Mouse (Mus musculus) fat pad, adult 2 months (tissue): ENCODE measurements around the gene AC124108.1.

Experiments
- DNase-seq: peaks from one replicate; pipeline ENCODE4 v3.0.0-alpha.2; 2011; ENCODE audit warnings: low read depth, low spot score; ENCODE audit errors: extremely low read depth

AC124108.1 gene

DNA sequence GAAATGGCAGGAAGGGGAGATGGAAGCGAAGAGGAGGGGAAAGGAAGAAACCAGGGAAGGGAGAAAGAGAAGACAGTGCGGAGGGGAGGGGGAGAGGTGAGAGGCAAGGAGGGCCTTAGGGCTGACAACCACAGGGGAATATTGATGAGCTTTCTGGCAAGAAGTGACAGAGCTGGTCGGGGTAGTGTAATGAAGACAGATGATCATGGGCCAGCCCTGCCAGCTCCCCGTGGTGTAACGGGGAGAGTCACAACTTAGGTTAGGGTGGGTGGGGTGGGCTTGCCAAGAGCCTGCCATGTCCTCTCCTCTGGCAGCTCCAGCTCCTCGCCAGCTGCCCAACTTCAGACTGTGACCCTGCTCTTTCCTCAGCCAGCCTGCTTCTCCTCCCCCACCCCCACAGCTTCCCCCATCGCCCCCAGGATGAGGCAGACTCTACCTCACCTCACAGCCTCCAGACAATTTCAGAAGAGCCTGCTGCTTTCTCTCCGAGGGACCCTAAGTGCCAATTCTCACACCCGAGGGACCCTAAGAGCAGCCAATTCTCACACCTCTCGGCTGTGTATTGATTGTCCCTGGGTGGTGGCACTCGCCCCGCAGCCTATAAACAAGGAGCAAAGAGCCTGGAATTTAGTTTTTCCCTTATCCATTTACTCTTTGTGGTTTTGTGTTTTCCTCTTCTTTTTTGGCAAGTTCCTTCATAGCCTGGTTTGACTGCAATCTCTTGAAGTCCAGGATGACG is 26.3 kb upstream of the AC124108.1 start:
- DNase-seq, result no peak

GRCm38 (mm10) chr1:132165859-132166258 is 25.4 kb upstream of the AC124108.1 start:
- no peak for DNase-seq

GRCm38 (mm10) chr1:132168115-132168767 is 23.0 kb upstream of the AC124108.1 start:
- no peak for DNase-seq

DNA sequence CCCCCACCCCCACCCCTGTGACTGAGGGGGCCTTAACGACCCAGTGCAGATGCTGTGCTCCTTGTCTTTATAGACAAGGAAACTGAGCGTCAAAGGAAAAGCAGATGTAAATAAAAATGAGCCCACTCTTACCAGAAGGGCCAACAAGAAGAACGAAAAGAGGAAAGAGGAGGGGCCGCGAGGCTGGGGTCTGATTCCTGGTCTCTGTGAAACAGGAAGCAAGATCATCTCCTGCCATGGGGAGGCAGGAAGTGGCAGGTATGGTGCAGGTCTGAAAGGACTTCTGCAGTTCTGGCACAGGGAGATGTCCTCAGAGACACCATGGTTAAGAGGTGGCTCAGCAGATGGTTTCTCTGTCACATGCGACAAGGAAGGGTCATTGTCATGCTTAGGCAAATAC is 20.6 kb upstream of the AC124108.1 start:
- no peak for DNase-seq

DNA sequence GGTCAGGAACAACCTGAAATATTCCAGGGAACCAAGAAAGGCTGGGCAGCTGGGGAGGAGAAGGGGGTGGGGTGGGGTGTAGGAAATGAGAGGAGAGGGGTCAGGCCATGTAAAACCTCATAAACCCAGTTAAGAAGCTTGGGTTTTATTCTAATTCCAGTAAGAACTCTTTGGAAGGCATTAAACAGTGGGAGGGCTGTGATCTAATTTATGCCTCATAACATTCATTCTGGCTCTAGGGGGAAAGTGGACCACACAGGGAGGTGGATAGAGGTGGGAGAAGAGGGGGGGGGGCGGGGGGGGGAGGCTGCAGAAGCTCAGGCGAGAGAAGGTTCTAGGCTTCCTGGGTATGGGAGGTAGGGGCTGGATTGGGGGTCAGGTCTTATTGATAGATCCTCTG is 19.6 kb upstream of the AC124108.1 start:
- no peak for DNase-seq

DNA sequence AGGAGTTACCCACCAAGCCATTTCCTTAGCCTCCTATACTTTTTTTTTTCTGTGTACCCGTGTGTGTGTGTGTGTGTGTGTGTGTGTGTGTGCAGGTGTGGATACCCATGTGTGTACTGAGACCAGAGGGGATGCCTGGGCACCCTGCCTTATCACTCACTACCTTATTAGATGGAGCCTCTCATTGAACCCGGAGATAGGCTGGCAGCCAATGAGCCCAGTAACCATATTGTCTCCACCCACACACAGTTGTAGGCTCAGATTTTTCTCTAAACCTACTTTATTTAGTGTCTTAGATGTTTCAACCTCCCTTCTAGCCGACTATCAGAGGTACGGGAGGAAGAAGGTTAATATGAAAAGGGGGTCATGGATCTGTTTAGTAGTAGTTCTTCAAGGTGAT is 5.0 kb upstream of the AC124108.1 start:
- no peak for DNase-seq

DNA sequence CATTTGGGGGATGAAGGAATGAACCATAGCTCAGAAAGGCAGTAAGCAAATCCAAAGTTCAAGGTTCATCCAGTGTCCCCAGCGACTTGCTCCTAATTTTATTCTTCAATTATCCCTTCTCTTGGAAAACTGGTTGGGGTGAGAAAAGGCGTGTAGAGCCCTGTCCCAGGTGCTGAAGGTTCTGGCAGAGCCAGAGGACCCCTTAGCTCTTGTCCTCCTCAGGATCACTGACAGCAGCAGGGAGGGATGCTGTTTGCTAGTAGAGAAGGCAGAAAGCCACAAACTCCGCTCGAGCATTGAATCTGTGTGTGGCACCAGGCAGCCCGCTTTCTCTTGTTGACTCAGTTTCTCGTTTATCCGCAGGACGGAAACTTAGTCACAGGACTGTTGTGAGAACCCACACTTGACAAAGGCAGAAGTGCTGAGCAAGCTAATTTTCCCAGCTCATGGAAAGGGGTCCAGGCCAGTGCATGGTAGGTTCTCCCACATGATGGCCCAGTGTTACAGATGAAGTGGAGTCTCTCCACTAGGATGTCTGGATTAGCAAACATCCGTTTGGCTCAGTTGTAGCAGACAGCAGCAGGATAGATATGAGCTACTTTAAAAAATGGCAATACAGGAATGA is 2.7 kb upstream of the AC124108.1 start:
- no peak for DNase-seq

- no peak for DNase-seq
Measured at GRCm38 (mm10) chr1:132189231-132189630, 2.0 kb upstream of the AC124108.1 start.

DNA sequence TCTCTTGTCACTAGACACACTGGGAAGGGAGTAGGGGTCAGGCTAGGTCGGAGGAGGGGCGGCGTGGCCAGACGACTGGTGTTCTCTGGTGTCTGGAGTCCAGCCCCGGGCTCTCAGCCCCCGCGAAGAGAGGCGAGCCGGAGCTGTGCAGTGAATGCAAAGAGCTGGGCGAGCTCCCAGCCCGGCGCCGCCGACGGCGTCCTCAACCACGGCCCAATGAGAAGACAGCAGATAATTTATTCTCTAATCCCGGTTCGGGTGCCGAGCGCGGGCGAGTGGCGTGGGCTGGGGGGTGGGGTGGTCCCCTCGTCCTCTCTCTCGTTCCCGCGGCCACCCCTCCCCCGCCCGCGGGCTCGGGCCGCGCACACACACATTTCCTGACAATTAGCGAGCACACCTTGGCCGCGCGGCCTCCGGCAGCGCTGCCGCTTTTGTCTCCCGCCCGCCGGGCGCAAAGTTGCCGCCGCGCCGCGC is 1.2 kb upstream of the AC124108.1 start:
- no peak for DNase-seq

- DNase-seq, result no peak
Measured at GRCm38 (mm10) chr1:132190621-132191092, 600 bp upstream of the AC124108.1 start.

DNA sequence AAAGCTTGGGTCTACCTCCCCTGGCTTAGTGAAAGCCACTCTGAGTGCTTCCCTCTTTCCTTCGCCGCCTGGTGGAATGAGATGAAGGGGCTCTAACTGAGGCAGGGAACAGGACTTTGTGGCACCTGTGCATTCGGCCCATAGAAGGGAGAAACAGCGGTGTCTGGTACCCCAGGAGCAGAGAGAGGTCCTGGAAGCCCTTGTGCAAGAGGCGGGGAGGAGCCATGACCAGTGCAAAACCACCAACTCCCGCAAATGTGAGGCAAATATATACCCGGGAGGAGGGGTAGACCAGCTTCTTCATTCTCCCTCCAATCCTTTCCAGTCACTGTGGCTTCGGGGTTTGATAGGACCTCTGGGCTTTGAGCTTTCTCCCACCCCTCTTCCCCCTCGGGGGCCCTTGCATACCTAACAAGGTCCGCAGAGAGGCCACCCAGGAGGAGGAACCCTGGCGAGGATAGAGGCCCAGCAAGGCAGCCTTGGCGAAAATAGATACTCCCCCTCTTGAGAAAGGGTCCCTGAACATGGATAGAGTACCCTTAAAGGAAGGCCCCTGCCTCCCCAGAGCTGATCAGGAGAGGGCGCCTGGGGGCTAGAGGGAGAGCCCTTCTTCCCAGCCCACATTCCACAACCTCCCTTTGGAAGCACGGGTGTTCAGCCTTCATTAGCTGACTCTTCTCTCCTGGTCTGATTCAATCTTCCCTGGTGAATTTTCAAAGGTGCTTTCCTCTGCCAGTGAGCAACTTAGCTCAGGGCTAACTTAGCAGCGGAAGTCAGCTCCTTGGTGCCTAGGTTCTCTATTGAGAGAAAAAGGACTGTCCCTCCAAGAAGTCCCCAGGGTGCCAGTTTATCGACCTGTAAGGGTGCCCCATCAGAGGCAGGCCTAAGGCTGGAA is 776 bp downstream of the AC124108.1 start:
- no peak for DNase-seq

GRCm38 (mm10) chr1:132193806-132194205 is 2.5 kb downstream of the AC124108.1 start:
- no peak for DNase-seq

- no peak for DNase-seq
Measured at GRCm38 (mm10) chr1:132194624-132195023, 3.4 kb downstream of the AC124108.1 start.

DNA sequence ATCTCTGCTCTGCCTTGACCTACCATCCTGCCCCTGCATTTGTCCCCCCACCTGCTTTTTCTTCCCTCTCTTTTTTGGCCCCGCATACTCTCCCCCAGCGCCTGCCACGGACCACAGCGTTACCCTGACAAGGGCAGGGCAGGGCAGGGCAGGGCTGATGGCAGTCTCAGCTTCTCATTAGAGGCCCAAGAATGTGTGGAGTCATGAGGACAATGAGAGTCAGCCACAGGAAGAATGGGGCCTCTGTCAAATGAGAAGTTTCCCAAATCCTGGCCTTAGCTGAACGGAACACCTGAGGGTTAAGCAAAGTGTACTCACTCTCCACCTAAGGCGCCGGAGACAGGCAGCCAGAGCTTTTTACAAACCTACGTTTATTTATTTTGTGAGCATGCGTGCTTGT is 3.8 kb downstream of the AC124108.1 start:
- DNase-seq, result no peak

DNA sequence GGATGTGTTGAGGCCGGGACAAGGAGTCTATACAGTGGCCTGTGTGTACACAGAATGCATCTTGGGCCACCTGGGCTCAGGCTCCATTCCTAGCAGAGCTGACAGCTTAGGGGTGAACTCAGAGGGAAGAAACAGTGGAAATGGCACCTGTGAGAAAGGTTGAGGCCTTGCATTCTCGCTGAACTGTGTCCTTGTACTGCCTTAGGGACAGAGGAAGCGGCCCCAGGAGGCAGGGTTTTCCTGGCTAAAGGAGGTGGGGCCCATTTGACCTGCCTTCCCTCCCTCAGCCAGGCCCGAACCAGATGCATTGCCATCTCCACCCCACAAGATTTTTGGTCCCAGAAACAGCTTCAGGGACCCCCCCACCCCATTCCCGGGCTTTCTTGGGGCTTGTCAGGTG is 4.4 kb downstream of the AC124108.1 start:
- DNase-seq, result no peak

- no peak for DNase-seq
Measured at GRCm38 (mm10) chr1:132196337-132196736, 5.1 kb downstream of the AC124108.1 start.

GRCm38 (mm10) chr1:132197666-132198065 is 6.4 kb downstream of the AC124108.1 start:
- no peak for DNase-seq

DNA sequence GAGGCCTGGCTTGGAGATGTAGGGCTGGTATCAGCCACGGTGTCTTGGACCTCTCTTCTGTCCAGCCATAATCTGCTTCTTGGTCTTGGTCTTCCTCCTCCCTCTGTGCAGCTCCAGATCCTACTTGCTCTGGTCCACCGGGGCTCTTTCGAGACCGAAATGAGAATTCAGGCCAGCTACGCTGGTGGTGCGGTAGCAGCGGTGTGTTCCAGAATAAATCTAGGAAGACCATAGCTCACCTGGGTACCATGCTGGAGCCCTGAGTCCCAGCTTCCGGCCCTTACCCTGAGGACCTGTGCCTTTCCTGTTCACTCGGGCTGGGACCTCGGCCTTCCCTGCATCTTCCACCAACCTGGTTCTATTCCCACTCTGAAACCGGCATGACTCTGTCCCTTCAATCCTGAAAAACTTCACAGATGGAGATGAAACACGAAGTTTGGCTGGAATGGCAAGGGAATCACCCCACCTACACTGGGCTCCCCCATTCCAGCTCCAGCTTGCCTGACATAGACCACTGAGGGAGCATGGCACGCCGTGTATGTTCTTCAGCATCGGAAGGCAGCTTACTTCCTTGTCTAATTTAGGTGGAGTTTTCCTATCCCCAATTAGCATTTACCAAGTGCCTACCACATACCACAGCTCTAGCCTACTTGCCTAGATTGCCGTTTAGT is 7.3 kb downstream of the AC124108.1 start:
- DNase-seq, result no peak

- no peak for DNase-seq
Measured at GRCm38 (mm10) chr1:132199244-132199643, 8.0 kb downstream of the AC124108.1 start.

GRCm38 (mm10) chr1:132199934-132200333 is 8.7 kb downstream of the AC124108.1 start:
- no peak for DNase-seq
